Mouse (Mus musculus): ENCODE results near the gene Nkx1-2. TPM values are rescaled to one million over a fixed set of nuclear protein-coding genes. Genes with fewer than 3 reads are reported as not detected.

Nkx1-2 gene
- polyA plus RNA-seq, 1 experiment from 2014 or later, result 0.74 TPM

GRCm38 (mm10) chr7:132626174-132626573, 26.7 kb upstream of the Nkx1-2 start:
- H3K27me3 ChIP-seq (ENCODE audit: control insufficient read depth, insufficient read depth, low read length), result no peaks in the 10 kb centered on the region
- H3K9me3 ChIP-seq (ENCODE audit: control insufficient read depth, low read length), result no peaks in the 10 kb centered on the region
- ATAC-seq (ENCODE audit: low FRiP score) (no peak), DNase-seq (ENCODE audit: low spot score) (no peak)
- WGBS, result 42% methylated on average over 4 of the region's 4 CpGs
- H3K27ac ChIP-seq, result no peak overlapping the region
- H3K4me3 ChIP-seq (replicated peaks; ENCODE audit: low read length), result no peak overlapping the region
- H3K9ac ChIP-seq, result no peak overlapping the region
- H3K36me3 ChIP-seq (replicated peaks; ENCODE audit: control insufficient read depth, insufficient read depth), result no peaks in the 10 kb centered on the region
- H3K4me2 ChIP-seq (replicated peaks), result no peak overlapping the region
- no peaks in the 10 kb centered on the region for H3K4me1 ChIP-seq (replicated peaks; ENCODE audit: control insufficient read depth, insufficient read depth, low read length)

DNA sequence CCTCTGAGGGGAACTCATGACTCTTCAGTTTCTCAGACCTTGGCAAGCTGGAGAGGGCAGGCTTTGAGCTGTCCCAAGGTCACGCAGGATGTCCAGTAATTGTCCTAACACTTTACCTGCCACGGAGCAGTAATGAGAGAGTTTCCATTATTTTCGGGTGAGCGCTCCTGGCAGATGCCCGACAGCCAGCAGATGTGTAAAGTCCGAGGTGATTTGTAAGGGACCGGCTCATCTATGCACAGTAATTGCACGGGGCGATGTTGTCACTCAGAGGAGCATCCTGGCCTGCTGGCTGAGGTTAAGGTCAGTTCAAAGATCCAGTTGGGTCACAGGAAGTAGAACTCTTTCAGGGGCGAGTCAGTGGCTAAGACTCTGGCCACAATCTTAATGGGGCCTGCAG, 24.7 kb upstream of the Nkx1-2 start:
- H3K4me2 ChIP-seq (replicated peaks), result no peak overlapping the region
- no peak for DNase-seq (ENCODE audit: low spot score)
- WGBS, result 84% methylated on average over 10 of the region's 10 CpGs
- no peak overlapping the region for H3K27ac ChIP-seq
- H3K9ac ChIP-seq, result no peak overlapping the region
- no peaks in the 10 kb centered on the region for H3K36me3 ChIP-seq (replicated peaks; ENCODE audit: control insufficient read depth, insufficient read depth)
- H3K27me3 ChIP-seq (ENCODE audit: control insufficient read depth, insufficient read depth, low read length), result no peaks in the 10 kb centered on the region
- H3K4me1 ChIP-seq (replicated peaks; ENCODE audit: control insufficient read depth, insufficient read depth, low read length), result no peaks in the 10 kb centered on the region
- no peak for ATAC-seq (ENCODE audit: low FRiP score)
- no peak overlapping the region for H3K4me3 ChIP-seq (replicated peaks; ENCODE audit: low read length)
- H3K9me3 ChIP-seq (ENCODE audit: control insufficient read depth, low read length), result no peaks in the 10 kb centered on the region

DNA sequence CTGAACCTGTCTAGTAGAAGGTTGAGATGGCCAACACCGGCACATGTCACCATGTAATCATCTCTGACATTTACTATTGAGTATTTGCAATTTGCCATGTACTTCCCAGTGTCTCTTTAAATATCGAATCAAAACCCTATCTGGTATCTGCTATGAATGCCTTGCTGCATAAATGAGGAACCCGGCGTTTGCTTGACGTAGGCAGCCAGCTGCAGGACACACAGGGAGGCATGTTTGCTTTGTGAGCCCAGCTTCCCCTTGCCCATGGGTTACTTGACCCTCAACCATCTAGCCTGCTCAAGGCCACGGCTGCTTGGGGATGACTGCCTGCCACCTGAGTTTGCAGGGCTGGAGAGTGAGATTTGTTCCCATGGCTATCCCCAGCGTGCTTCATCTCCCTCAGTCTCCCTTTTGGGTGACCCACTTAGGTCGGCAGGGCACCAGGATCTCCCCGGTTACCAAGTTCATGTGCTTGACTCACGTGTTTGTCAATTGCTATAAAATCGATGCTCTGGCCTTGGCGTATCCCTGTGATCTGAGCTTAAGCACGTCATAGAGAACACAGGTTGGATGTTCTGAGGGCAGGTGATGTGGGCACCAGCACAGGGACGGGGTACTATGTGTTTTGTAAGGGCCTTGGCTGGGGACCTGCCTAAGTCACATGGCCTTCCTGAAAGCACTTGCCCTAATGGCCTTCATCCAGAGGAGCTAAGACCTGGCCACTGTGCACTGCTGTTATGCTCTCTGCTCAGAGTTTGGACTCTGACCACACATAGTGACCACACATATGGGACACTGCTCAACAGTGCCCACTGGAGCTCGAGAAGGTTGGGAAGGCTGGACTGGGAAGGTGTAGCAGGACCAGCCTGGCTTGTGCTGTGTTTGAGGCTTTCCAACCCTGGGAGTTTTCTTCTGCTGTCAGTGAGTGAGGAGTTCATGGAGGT, 20.8 kb upstream of the Nkx1-2 start:
- no peak overlapping the region for H3K9ac ChIP-seq
- no peaks in the 10 kb centered on the region; the same call in 1 of the 2 replicates for H3K4me1 ChIP-seq (replicated peaks; ENCODE audit: control insufficient read depth, insufficient read depth, low read length)
- H3K9me3 ChIP-seq (ENCODE audit: control insufficient read depth, low read length), result no peaks in the 10 kb centered on the region
- no peak overlapping the region for H3K4me3 ChIP-seq (replicated peaks; ENCODE audit: low read length)
- H3K27ac ChIP-seq, result no peak overlapping the region
- DNase-seq (ENCODE audit: low spot score) (no peak), ATAC-seq (ENCODE audit: low FRiP score) (no peak)
- H3K4me2 ChIP-seq (replicated peaks), result no peak overlapping the region
- peaks cover 2% of the 10 kb centered on the region; the same call in 1 of the 2 replicates for H3K27me3 ChIP-seq (ENCODE audit: control insufficient read depth, insufficient read depth, low read length)
- WGBS, result 90% methylated on average over 15 of the region's 15 CpGs
- H3K36me3 ChIP-seq (replicated peaks; ENCODE audit: control insufficient read depth, insufficient read depth), result no peaks in the 10 kb centered on the region

DNA sequence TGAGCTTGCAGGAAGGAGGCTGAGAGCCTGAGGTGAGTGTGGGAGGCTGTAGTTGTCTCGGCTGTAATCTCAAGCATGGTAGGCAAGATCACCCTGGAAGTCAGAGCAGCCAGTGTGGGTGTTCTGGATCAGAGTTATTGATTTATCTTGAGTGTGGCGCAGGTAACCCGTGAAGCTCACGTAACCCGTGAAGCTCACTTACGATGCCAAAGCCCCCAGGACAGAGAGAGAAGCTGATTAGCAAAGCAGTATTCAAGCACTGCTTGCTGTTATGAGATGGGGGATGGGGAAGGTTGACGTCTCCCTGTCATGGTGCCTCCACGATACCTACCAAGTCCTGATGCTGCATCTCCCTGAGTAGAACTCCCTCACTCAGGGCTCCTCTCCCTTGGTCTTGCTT, 20.1 kb upstream of the Nkx1-2 start:
- Histone ChIP-seq H3K9ac (no peak overlapping the region), H3K4me3 (replicated peaks; ENCODE audit: low read length) (no peak overlapping the region)
- no peak for ATAC-seq (ENCODE audit: low FRiP score)

GRCm38 (mm10) chr7:132617021-132617564, 17.7 kb upstream of the Nkx1-2 start:
- ATAC-seq (ENCODE audit: low FRiP score), result no peak
- Histone ChIP-seq H3K27ac (no peak overlapping the region), H3K4me3 (replicated peaks; ENCODE audit: low read length) (no peak overlapping the region), H3K27me3 (ENCODE audit: control insufficient read depth, insufficient read depth, low read length) (peaks cover 2% of the 10 kb centered on the region; the same call in 1 of the 2 replicates), H3K4me2 (replicated peaks) (no peak overlapping the region), H3K9me3 (ENCODE audit: control insufficient read depth, low read length) (no peaks in the 10 kb centered on the region), H3K4me1 (replicated peaks; ENCODE audit: control insufficient read depth, insufficient read depth, low read length) (no peaks in the 10 kb centered on the region; the same call in 1 of the 2 replicates), H3K36me3 (replicated peaks; ENCODE audit: control insufficient read depth, insufficient read depth) (no peaks in the 10 kb centered on the region), H3K9ac (no peak overlapping the region)
- DNase-seq (ENCODE audit: low spot score), result no peak
- WGBS, result 88% methylated on average over 5 of the region's 5 CpGs

More for the DNA sequence above, 20.1 kb upstream of the Nkx1-2 start:
- Histone ChIP-seq H3K4me1 (replicated peaks; ENCODE audit: control insufficient read depth, insufficient read depth, low read length) (no peaks in the 10 kb centered on the region; the same call in 1 of the 2 replicates), H3K36me3 (replicated peaks; ENCODE audit: control insufficient read depth, insufficient read depth) (no peaks in the 10 kb centered on the region), H3K27me3 (ENCODE audit: control insufficient read depth, insufficient read depth, low read length) (peaks cover 2% of the 10 kb centered on the region; the same call in 1 of the 2 replicates), H3K9me3 (ENCODE audit: control insufficient read depth, low read length) (no peaks in the 10 kb centered on the region), H3K4me2 (replicated peaks) (no peak overlapping the region), H3K27ac (no peak overlapping the region)
- WGBS, result 88% methylated on average over 8 of the region's 8 CpGs
- no peak for DNase-seq (ENCODE audit: low spot score)

DNA sequence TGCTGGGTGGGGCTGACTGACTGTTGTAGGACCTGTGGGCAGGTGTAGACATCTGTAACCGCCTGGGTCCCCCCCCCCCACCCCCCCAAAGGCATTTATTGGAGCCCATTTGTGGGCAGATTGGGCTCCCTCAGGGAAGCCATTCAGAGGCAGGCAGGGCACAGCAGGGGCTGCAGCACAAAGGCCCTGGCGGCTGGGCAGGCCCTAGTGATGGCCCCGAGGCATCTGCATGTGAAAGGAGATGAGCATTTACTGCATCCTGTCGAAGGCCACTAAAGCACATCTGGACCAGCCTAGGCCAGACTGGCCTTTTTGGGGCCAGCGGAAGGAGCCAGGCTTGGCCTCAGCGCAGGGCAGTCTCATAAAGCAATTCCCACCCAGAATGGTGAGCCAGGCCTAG, 17.0 kb upstream of the Nkx1-2 start:
- Histone ChIP-seq H3K4me1 (replicated peaks; ENCODE audit: control insufficient read depth, insufficient read depth, low read length) (no peaks in the 10 kb centered on the region; the same call in 1 of the 2 replicates), H3K9ac (no peak overlapping the region), H3K27ac (no peak overlapping the region), H3K4me2 (replicated peaks) (no peak overlapping the region), H3K36me3 (replicated peaks; ENCODE audit: control insufficient read depth, insufficient read depth) (no peaks in the 10 kb centered on the region), H3K9me3 (ENCODE audit: control insufficient read depth, low read length) (no peaks in the 10 kb centered on the region), H3K4me3 (replicated peaks; ENCODE audit: low read length) (no peak overlapping the region), H3K27me3 (ENCODE audit: control insufficient read depth, insufficient read depth, low read length) (peaks cover 2% of the 10 kb centered on the region; the same call in 1 of the 2 replicates)
- 10% methylated on average over 6 of the region's 6 CpGs for WGBS
- no peak for DNase-seq (ENCODE audit: low spot score)
- no peak for ATAC-seq (ENCODE audit: low FRiP score)

DNA sequence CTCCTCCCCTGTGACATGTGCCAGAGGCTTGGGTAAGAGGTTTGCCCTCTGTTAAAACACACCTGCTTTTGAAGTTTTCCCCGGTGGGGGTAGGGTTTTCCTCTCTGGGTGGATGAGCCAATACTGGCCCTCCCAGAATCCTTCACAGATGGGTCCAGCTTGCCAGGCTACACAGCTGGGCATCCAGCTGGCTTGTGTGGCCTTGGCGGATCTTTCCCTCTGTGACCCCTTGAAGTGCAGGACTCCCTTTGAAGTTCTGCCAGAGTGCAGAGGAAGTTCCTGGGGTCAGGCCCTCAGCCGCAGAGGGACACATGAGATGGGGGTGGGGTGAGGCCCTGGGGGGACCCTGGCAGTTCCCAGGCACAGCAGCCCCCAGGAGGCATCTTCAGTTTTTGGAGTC, 15.9 kb upstream of the Nkx1-2 start:
- Histone ChIP-seq H3K27ac (no peak overlapping the region), H3K9me3 (ENCODE audit: control insufficient read depth, low read length) (no peaks in the 10 kb centered on the region), H3K9ac (no peak overlapping the region), H3K4me3 (replicated peaks; ENCODE audit: low read length) (no peak overlapping the region), H3K4me1 (replicated peaks; ENCODE audit: control insufficient read depth, insufficient read depth, low read length) (no peaks in the 10 kb centered on the region; the same call in 1 of the 2 replicates), H3K27me3 (ENCODE audit: control insufficient read depth, insufficient read depth, low read length) (peaks cover 2% of the 10 kb centered on the region; the same call in 1 of the 2 replicates), H3K36me3 (replicated peaks; ENCODE audit: control insufficient read depth, insufficient read depth) (no peaks in the 10 kb centered on the region), H3K4me2 (replicated peaks) (no peak overlapping the region)
- DNase-seq (ENCODE audit: low spot score), result no peak
- ATAC-seq (ENCODE audit: low FRiP score), result no peak
- WGBS, result 10% methylated on average over 3 of the region's 3 CpGs

- DNase-seq (ENCODE audit: low spot score) (no peak), ATAC-seq (ENCODE audit: low FRiP score) (no peak)
- 96% methylated on average over 8 of the region's 8 CpGs for WGBS
- Histone ChIP-seq H3K9me3 (ENCODE audit: control insufficient read depth, low read length) (no peaks in the 10 kb centered on the region), H3K36me3 (replicated peaks; ENCODE audit: control insufficient read depth, insufficient read depth) (no peaks in the 10 kb centered on the region), H3K9ac (no peak overlapping the region), H3K4me1 (replicated peaks; ENCODE audit: control insufficient read depth, insufficient read depth, low read length) (no peaks in the 10 kb centered on the region; the same call in 1 of the 2 replicates), H3K4me2 (replicated peaks) (no peak overlapping the region), H3K27ac (no peak overlapping the region), H3K27me3 (ENCODE audit: control insufficient read depth, insufficient read depth, low read length) (peaks cover 2% of the 10 kb centered on the region; the same call in 1 of the 2 replicates), H3K4me3 (replicated peaks; ENCODE audit: low read length) (no peak overlapping the region)
Measured at GRCm38 (mm10) chr7:132611530-132611929, 12.1 kb upstream of the Nkx1-2 start.

GRCm38 (mm10) chr7:132610468-132611318, 11.3 kb upstream of the Nkx1-2 start, which contains the start of gene Lhpp:
Gene Lhpp, plus strand, starts transcription at chr7:132610638.
- Histone ChIP-seq H3K36me3 (replicated peaks; ENCODE audit: control insufficient read depth, insufficient read depth) (no peaks in the 10 kb centered on the region), H3K9me3 (ENCODE audit: control insufficient read depth, low read length) (no peaks in the 10 kb centered on the region), H3K9ac (peak within 1 kb of the TSS; percentile 63), H3K4me2 (replicated peaks) (peak within 1 kb of the TSS; percentile 60), H3K27ac (no peak within 1 kb of the TSS), H3K4me1 (replicated peaks; ENCODE audit: control insufficient read depth, insufficient read depth, low read length) (no peaks in the 10 kb centered on the region), H3K27me3 (ENCODE audit: control insufficient read depth, insufficient read depth, low read length) (no peaks in the 10 kb centered on the region), H3K4me3 (replicated peaks; ENCODE audit: low read length) (peak within 1 kb of the TSS; percentile 53)
- 9% methylated on average over 44 of the region's 44 CpGs for WGBS
- ATAC-seq (ENCODE audit: low FRiP score), result peak; percentile 82
- DNase-seq (ENCODE audit: low spot score), result peak; percentile 80
